Mouse (Mus musculus) embryonic facial prominence, embryonic 14.5 days (tissue): Measurements from ENCODE around the gene Tspan8. TPM values are rescaled to one million over a fixed set of nuclear protein-coding genes. Genes with fewer than 3 reads are reported as not detected.
A peak's percentile ranks its signal among the peaks of the same experiment; 100 is the strongest.

Experiments
- ATAC-seq: fragments of 200-750 bp; cut with Nextera tagmentation; 2 replicates; pipeline ENCODE4 v1.8.0; 2017; ENCODE audit warnings: low read depth, moderate number of reproducible peaks, moderate TSS enrichment
- DNase-seq: peaks from one replicate; pipeline ENCODE4 v3.0.0-alpha.2; 2015; ENCODE audit warnings: low spot score
- H3K27ac ChIP-seq: fragments of 300-500 bp; sonication (generic); replicated peaks from 2 replicates; pipeline ENCODE4 v1.5.1; 2014; ENCODE audit warnings: low read depth, mild to moderate bottlenecking, low read length, moderate library complexity
- H3K27me3 ChIP-seq: fragments of 300-500 bp; sonication (generic); replicated peaks from 2 replicates; pipeline ENCODE4 v1.6.1; 2014; ENCODE audit warnings: low read length; ENCODE audit not compliant: control insufficient read depth, insufficient read depth
- H3K36me3 ChIP-seq: fragments of 300-500 bp; sonication (generic); 2 replicates; pipeline ENCODE4 v1.6.1; 2014; ENCODE audit warnings: low read length, mixed read lengths; ENCODE audit not compliant: control insufficient read depth, insufficient read depth
- H3K4me1 ChIP-seq: fragments of 300-500 bp; sonication (generic); 2 replicates; pipeline ENCODE4 v1.6.1; 2014; ENCODE audit warnings: antibody characterized with exemption, low read length; ENCODE audit not compliant: control insufficient read depth, insufficient read depth
- H3K4me2 ChIP-seq: fragments of 300-500 bp; sonication (generic); 2 replicates; pipeline ENCODE4 v1.6.1; 2014; ENCODE audit warnings: low read depth, mild to moderate bottlenecking, low read length, moderate library complexity, mixed read lengths
- H3K4me3 ChIP-seq: fragments of 300-500 bp; sonication (generic); 2 replicates; pipeline ENCODE4 v1.5.1; 2014; ENCODE audit warnings: low read depth, mild to moderate bottlenecking, low read length
- H3K9ac ChIP-seq: fragments of 300-500 bp; sonication (generic); 2 replicates; pipeline ENCODE4 v1.6.1; 2014; ENCODE audit warnings: low read depth, mild to moderate bottlenecking, low read length, moderate library complexity, mixed read lengths
- H3K9me3 ChIP-seq: fragments of 300-500 bp; sonication (generic); 2 replicates; pipeline ENCODE4 v1.6.1; 2016; ENCODE audit warnings: low read length; ENCODE audit not compliant: control insufficient read depth
- WGBS: fragments of 180-500 bp; shearing (Covaris S2); extraction: QIAGEN DNeasy Blood & Tissue Kit; methylation state at CpG from one replicate; pipeline ENCODE4 v1.1.7; 2014; 5-methylcytosine and 5-hydroxymethylcytosine counted together
- polyA plus RNA-seq: library from polyadenylated mRNA; unstranded; fragments of >200 nt; fragmentation: Nextera tagmentation; extraction: Ambion mirVana; gene quantifications from 2 replicates; pipeline ENCODE4 v1.2.1, GENCODE M21; 2014

Gene Tspan8
- 5.3 and 6.3 TPM in 2 replicates for polyA plus RNA-seq

DNA sequence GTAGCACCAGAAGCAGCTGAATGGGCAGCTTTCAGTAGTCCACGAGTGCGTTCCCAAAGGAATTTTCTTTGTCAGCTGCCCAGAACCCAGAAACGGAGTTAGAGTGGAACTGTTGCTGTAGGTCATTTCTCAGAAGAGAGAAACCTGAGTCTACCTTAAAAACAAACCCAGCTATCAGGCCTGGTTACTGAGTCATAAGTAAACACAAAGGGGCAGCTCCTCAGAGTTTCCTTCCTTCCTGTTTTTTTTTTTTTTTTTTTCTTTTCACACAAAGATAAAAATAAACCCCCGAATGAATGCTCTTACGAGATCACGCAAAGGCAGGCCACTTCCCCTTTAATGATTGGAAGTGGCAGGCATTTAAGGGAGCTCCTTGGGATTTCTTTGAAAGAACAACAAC lies at the start of gene Tspan8:
Gene Tspan8, plus strand, starts transcription at position 322 of the 400 bp plus-strand sequence.
- no peak for ATAC-seq
- no peak within 1 kb of the TSS for H3K9ac ChIP-seq

DNA sequence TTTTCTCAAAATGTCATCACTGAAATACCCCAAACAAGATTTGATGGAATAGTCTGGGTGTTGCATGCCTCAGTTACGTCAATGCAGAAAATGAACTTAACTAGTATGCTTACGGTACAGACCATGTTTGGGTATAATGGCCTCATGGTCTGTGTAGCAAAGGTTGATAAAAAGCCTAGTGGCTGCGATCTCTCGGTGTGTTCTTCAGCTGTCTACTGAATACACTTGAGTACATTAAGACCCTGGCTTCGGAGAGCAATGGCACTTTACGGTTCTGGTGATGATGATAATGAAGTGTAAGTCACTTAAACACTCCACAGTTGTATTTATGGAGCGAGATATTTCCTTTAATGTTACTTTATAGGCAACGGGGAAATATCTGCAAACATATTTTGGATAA lies 46.6 kb upstream of the Tspan8 start:
- Histone ChIP-seq H3K9me3 (no peaks in the 10 kb centered on the region), H3K27ac (no peak overlapping the region), H3K4me2 (no peak overlapping the region), H3K36me3 (no peaks in the 10 kb centered on the region), H3K4me3 (no peak overlapping the region), H3K27me3 (no peaks in the 10 kb centered on the region), H3K4me1 (no peaks in the 10 kb centered on the region), H3K9ac (no peak overlapping the region)
- ATAC-seq: no peak
- 96% methylated on average over 8 of the region's 8 CpGs for WGBS
- DNase-seq: no peak

More for the DNA sequence above, at the start of gene Tspan8:
- Histone ChIP-seq H3K27ac (peak within 1 kb of the TSS; percentile 28; the same call in 1 of the 2 replicates), H3K27me3 (no peaks in the 10 kb centered on the region), H3K4me1 (no peaks in the 10 kb centered on the region), H3K4me2 (no peak within 1 kb of the TSS), H3K4me3 (no peak within 1 kb of the TSS), H3K36me3 (no peaks in the 10 kb centered on the region), H3K9me3 (no peaks in the 10 kb centered on the region)
- 35% methylated on average over 6 of the region's 6 CpGs for WGBS
- no peak for DNase-seq

DNA sequence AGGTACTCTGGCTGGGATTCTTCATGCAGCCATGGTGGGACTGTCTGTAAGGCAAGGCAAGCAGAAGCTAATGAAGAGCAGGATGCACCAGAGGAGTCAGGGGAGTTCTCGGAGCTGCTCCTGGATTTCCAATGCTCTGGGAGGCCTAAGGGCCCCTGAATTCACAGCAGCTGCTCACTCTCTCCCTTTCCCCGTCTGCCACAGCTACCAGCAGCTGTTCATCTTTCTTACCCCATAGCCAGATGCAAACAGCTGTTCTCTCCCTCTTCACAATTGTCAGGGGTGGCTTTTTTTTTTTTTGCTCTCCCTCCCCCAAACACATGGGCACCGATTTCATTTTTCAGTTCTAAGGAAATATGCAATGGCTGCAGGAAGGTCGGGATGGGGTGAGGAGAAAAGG lies 42.2 kb upstream of the Tspan8 start:
- Histone ChIP-seq H3K36me3 (no peaks in the 10 kb centered on the region), H3K4me2 (no peak overlapping the region), H3K4me1 (no peaks in the 10 kb centered on the region), H3K9ac (no peak overlapping the region), H3K27ac (no peak overlapping the region), H3K9me3 (no peaks in the 10 kb centered on the region), H3K4me3 (no peak overlapping the region), H3K27me3 (no peaks in the 10 kb centered on the region)
- ATAC-seq (peak; percentile 53; the same call in 1 of the 2 replicates), DNase-seq (peak; percentile 75)
- WGBS: 38% methylated on average over 4 of the region's 4 CpGs

DNA sequence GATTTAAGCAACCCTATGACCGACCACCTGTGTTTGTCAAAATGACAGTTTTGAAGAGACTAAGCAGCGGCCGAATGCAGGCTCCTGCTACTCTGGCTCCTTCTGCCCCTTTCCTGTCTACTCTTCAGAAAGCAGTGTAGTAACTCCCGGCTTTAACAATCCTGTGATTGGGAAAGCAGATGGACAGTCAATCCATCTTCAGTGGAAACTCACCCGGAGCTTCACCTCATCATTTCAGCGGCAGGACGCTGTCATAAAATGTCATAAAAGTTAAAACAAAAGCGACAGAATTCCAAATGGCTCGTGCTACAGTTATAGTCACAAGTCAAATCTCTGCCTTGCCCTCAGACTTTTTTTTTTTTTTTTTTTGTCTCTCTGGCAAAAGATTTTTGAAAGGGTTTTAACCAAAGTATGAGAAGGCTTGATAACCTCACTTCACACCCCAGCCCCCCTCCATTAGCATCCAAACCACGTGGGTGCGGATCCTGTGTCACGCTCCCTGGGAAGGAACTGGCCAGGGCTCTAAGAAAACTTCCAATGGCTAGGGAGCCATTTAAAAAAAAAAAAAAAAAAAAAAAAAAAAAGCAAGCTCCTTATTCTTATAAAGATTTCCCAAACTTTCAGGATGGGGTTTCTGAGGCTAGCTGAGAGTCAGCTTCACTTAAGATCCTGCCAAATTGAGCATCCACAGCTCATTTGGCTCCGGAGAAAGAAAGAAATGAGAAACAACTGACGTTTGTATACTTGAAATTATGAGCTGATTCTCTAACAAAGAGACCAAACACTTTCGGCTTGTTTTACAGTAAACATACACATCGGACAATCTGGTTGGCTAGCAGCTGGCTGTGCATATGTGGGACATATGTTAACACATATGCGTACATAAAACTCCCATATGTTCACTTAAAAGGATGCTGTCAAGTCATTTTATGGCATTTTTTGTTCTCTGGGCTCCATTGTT lies 40.4 kb upstream of the Tspan8 start:
- no peaks in the 10 kb centered on the region for H3K36me3 ChIP-seq
- H3K9me3 ChIP-seq: no peaks in the 10 kb centered on the region
- H3K4me2 ChIP-seq: no peak overlapping the region; the same call in 1 of the 2 replicates
- no peaks in the 10 kb centered on the region for H3K27me3 ChIP-seq
- no peak overlapping the region for H3K9ac ChIP-seq
- ATAC-seq (peak; percentile 41; the same call in 1 of the 2 replicates), DNase-seq (peak; percentile 84)
- 52% methylated on average over 17 of the region's 17 CpGs for WGBS
- H3K4me1 ChIP-seq: no peaks in the 10 kb centered on the region
- peak overlapping the region; percentile 15; the same call in 1 of the 2 replicates for H3K27ac ChIP-seq
- H3K4me3 ChIP-seq: no peak overlapping the region

DNA sequence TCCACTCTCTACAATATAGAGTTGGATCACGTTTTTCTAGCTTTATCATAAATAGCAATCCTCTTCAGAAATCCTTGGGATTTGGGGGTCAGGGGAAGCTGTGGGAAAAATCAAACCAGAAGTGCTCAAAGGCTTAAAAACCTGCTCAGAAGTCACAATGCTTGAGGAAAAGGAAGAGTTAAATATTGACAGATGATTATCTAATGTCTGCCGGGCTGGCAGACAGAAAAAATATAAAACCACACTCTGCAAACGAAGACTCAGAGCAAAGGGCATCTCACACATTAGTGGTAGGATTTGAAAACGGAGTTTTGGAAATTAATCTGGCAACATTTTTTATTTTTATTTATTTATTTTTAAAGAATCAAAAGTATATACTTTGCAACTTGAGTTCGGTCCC lies 39.3 kb upstream of the Tspan8 start:
- DNase-seq: no peak
- H3K9ac ChIP-seq: no peak overlapping the region
- 52% methylated on average over 5 of the region's 5 CpGs for WGBS
- no peaks in the 10 kb centered on the region for H3K36me3 ChIP-seq
- H3K4me1 ChIP-seq: no peaks in the 10 kb centered on the region
- H3K9me3 ChIP-seq: no peaks in the 10 kb centered on the region
- H3K4me3 ChIP-seq: no peak overlapping the region
- H3K27me3 ChIP-seq: no peaks in the 10 kb centered on the region
- no peak for ATAC-seq
- H3K27ac ChIP-seq: no peak overlapping the region
- no peak overlapping the region for H3K4me2 ChIP-seq

DNA sequence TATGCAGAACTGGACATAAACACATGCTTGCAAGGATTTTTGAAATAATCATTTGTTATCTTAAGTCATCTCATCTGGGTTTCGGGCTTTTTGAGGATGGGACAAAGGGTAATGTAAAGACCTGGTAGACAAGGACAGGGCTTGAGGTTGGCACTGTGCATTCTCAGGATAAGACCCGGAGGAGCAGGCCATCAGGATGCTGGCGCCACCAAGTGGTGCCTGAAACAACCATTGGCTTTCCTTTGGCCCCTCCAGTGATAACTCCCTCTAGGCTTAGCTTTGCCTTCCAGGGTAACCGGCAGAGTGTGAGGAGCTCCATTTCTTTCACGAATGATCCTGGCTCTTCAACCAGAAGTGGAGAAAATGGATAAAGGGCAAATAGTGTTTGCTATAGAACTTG lies 38.0 kb upstream of the Tspan8 start:
- 48% methylated on average over 5 of the region's 5 CpGs for WGBS
- no peak overlapping the region for H3K27ac ChIP-seq
- ATAC-seq: 0 out of 2 replicates have a peak, but pooled peaks have one; percentile 31
- H3K4me1 ChIP-seq: no peaks in the 10 kb centered on the region
- no peaks in the 10 kb centered on the region for H3K9me3 ChIP-seq
- H3K9ac ChIP-seq: no peak overlapping the region
- H3K36me3 ChIP-seq: no peaks in the 10 kb centered on the region
- H3K4me3 ChIP-seq: no peak overlapping the region
- peak; percentile 29 for DNase-seq
- H3K4me2 ChIP-seq: no peak overlapping the region
- no peaks in the 10 kb centered on the region for H3K27me3 ChIP-seq

DNA sequence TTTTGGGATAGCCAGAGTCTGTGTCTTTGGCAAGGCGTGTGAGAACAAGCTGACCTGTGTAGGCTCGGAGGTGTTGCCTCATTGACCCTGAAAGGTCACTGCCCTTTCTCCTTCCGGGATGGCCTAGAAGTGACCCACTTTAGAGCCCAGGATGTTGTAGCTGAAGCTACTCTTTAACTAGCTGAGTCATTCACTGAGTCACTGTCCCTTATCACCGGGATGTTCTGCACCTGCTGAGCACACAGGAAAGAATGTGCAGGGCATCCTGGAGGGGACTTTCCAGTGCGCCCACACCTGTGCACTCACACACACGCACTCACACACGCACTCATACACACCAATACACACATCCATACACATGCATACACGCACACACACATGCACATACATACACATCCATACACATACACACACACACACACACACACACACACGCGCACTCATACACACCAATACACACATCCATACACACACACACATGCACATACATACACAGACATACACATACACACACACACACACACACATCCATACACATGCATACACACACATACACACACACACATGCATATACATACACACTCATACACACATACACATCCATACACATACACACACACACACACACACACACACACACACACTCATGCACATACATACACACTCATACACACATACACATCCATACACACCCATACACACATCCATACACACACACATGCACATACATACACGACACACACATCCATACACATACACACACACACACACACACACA lies 36.2 kb upstream of the Tspan8 start:
- H3K4me3 ChIP-seq: no peak overlapping the region
- H3K27me3 ChIP-seq: no peaks in the 10 kb centered on the region
- no peak overlapping the region for H3K27ac ChIP-seq
- no peak for DNase-seq
- H3K4me1 ChIP-seq: no peaks in the 10 kb centered on the region
- no peak overlapping the region for H3K4me2 ChIP-seq
- ATAC-seq: no peak
- no peaks in the 10 kb centered on the region for H3K9me3 ChIP-seq
- H3K9ac ChIP-seq: no peak overlapping the region
- H3K36me3 ChIP-seq: no peaks in the 10 kb centered on the region
- 73% methylated on average over 11 of the region's 11 CpGs for WGBS

DNA sequence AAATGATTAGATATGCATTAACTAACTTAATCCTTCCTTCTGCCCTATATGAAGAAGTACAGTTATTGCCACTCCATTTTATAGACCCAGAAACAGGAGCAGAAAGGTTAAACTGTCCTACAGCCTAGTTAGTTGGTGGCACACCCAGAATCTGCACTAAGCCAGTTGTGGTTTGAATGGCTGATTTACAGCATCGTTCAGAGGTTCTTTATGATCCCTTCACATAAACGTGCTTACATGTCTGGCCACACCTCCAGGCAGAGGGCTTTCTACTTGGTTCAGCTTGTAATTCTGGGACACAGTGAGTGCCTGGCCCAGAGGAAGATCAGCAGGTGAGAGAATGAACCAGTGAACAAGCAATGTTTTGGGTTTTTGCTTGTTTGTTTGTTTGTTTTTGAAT lies 33.4 kb upstream of the Tspan8 start:
- Histone ChIP-seq H3K9me3 (no peaks in the 10 kb centered on the region), H3K9ac (no peak overlapping the region), H3K4me1 (no peaks in the 10 kb centered on the region), H3K36me3 (no peaks in the 10 kb centered on the region), H3K4me3 (no peak overlapping the region), H3K27me3 (no peaks in the 10 kb centered on the region), H3K4me2 (no peak overlapping the region), H3K27ac (no peak overlapping the region)
- WGBS: 66% methylated on average over 2 of the region's 2 CpGs
- ATAC-seq (no peak), DNase-seq (no peak)
